18 mouse cellular contexts compared by ENCODE assay signal in the genomic region with DNA sequence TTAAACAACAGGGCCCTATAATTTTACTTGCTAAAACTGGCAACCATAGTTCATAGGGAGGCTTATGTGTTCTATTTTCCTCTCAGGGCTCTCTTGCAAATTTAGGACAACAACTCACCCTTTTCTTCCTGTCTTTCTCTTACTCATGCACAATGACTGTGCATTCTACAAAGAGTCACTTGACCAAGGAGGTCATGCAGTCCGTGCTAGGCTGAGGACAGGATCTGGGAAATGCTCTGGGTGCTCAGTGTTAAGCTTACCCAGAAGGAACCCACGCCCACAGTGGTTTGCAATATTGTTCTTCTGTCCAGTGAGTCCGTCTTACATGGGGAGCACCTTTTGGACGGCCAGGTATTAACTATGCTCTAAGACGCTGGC. TPM values are rescaled to one million over a fixed set of nuclear protein-coding genes. Genes with fewer than 3 reads are reported as not detected.
DNase-seq lines count a peak whose midpoint lies in the region; ATAC-seq and TF ChIP-seq lines count a peak whose summit lies in the region.
"Had no signal": no experiment of that assay in that cellular context is flagged by ENCODE, and none has a peak within 500 bp of the region (broad histone marks: within the 10 kb centered on the region; RNA-seq: fewer than 3 reads in every experiment).

No protein-coding gene starts in this region.

- 87% methylated on average over 5 of the region's 5 CpGs for whole genome bisulfite sequencing in cerebellum, adult 2 months
- 60% methylated on average over 5 of the region's 5 CpGs for WGBS in kidney, adult 2 months
- 86% methylated on average over 5 of the region's 5 CpGs for WGBS in neural tube, embryonic 13.5 days

- no peak for TF ChIP-seq POLR2A in cerebellum, adult 2 months (IDR thresholded peaks at IDR 0.05; ENCODE audit: borderline replicate concordance, insufficient read depth, low read length)
- TF ChIP-seq POLR2A in kidney, adult 2 months (IDR thresholded peaks at IDR 0.05; ENCODE audit: low read depth, low read length): no peak

- H3K9ac ChIP-seq in neural tube, embryonic 13.5 days: no peak overlapping the region
- H3K9ac ChIP-seq: embryonic facial prominence, embryonic 13.5 days; kidney, embryonic 15.5 days; limb, embryonic 15.5 days had no signal

- TF ChIP-seq CTCF in cerebellum, adult 2 months (IDR thresholded peaks at IDR 0.05; ENCODE audit: borderline replicate concordance, insufficient read depth, low read depth, low read length): no peak
- TF ChIP-seq CTCF in kidney, adult 2 months (conservative IDR thresholded peaks at IDR 0.05; ENCODE audit: insufficient read depth, insufficient read length, low read depth, low read length): no peak

- H3K27me3 ChIP-seq in cerebellum, adult 2 months (ENCODE audit: control insufficient read depth, insufficient read depth, low read length): no peaks in the 10 kb centered on the region
- no peaks in the 10 kb centered on the region for H3K27me3 ChIP-seq in kidney, adult 2 months (replicated peaks; ENCODE audit: control insufficient read depth, insufficient read depth, low read length)
- H3K27me3 ChIP-seq in neural tube, embryonic 13.5 days: no peaks in the 10 kb centered on the region; the same call in 1 of the 2 replicates
- H3K27me3 ChIP-seq: hindbrain, embryonic 15.5 days; Patski had no signal

- no peak for ATAC-seq in neural tube, embryonic 13.5 days (ENCODE audit: low read depth)
- ATAC-seq: forebrain, embryonic 16.5 days; Patski had no signal

- H3K36me3 ChIP-seq in kidney, adult 2 months (ENCODE audit: control insufficient read depth, insufficient read depth, low read length): no peaks in the 10 kb centered on the region
- H3K36me3 ChIP-seq in neural tube, embryonic 13.5 days: peaks cover 5% of the 10 kb centered on the region; the same call in 1 of the 2 replicates
- H3K36me3 ChIP-seq: hindbrain, embryonic 15.5 days; kidney, embryonic 15.5 days had no signal

- H3K4me1 ChIP-seq in cerebellum, adult 2 months (ENCODE audit: control insufficient read depth, insufficient read depth, low read length): peaks cover 11% of the 10 kb centered on the region; the same call in 1 of the 2 replicates
- H3K4me1 ChIP-seq in kidney, adult 2 months (ENCODE audit: control insufficient read depth, insufficient read depth, low read length): peaks cover 8% of the 10 kb centered on the region; the same call in 1 of the 2 replicates
- peaks cover 29% of the 10 kb centered on the region for H3K4me1 ChIP-seq in neural tube, embryonic 13.5 days (replicated peaks)

- H3K27ac ChIP-seq in cerebellum, adult 2 months (ENCODE audit: insufficient read depth, low read length): no peak overlapping the region
- H3K27ac ChIP-seq in kidney, adult 2 months (ENCODE audit: insufficient read depth, low read depth, low read length): peak overlapping the region; percentile 58
- H3K27ac ChIP-seq in neural tube, embryonic 13.5 days (replicated peaks): no peak overlapping the region
- H3K27ac ChIP-seq: embryonic facial prominence, embryonic 13.5 days; kidney, embryonic 15.5 days; limb, embryonic 15.5 days had no signal

- H3K4me3 ChIP-seq in cerebellum, adult 2 months (replicated peaks; ENCODE audit: insufficient read depth, low read depth, low read length): peak overlapping the region; percentile 17
- no peak overlapping the region for H3K4me3 ChIP-seq in kidney, adult 2 months (ENCODE audit: insufficient read depth, low read depth, low read length)
- H3K4me3 ChIP-seq in neural tube, embryonic 13.5 days: no peak overlapping the region
- H3K4me3 ChIP-seq: embryonic facial prominence, embryonic 13.5 days; kidney, embryonic 15.5 days; limb, embryonic 15.5 days had no signal

- no peaks in the 10 kb centered on the region for H3K9me3 ChIP-seq in neural tube, embryonic 13.5 days
- H3K9me3 ChIP-seq: embryonic facial prominence, embryonic 13.5 days; hindbrain, embryonic 15.5 days; kidney, embryonic 15.5 days; limb, embryonic 15.5 days had no signal

- DNase-seq in cerebellum, adult 2 months: no peak
- DNase-seq in cerebellum, postnatal 10 days: no peak
- DNase-seq in kidney, adult 2 months: peak; percentile 42
- no peak for DNase-seq in kidney, postnatal 14 days
- DNase-seq in neural tube, embryonic 10.5 days (ENCODE audit: extremely low spot score, low spot score): no peak
- no peak for DNase-seq in thymus, postnatal 0 days (ENCODE audit: low spot score)
- no peak for DNase-seq in adrenal gland, postnatal 14 days
- DNase-seq: cerebellum, postnatal 14 days; gastrocnemius, postnatal 36 days; layer of hippocampus, postnatal 36 days; thymus, adult 18-20 months had no signal

- H3K4me2 ChIP-seq in neural tube, embryonic 13.5 days: peak overlapping the region; percentile 82; the same call in 1 of the 2 replicates
- H3K4me2 ChIP-seq: limb, embryonic 15.5 days had no signal

RNA-seq across cellular contexts. Expression of a gene that starts 2.3 kb away (rescaled TPM):
- 63.0 and 65.8 TPM in 2 replicates for polyA plus RNA-seq in cerebellum, adult 2 months (2012; rRNA removed)
- 15.5 and 17.3 TPM in 2 replicates for polyA plus RNA-seq in kidney, adult 2 months (2012; rRNA removed)
- polyA plus RNA-seq in neural tube, embryonic 13.5 days (2015; fragmentation: Nextera tagmentation; extraction: Ambion mirVana): 74.5 and 79.3 TPM in 2 replicates
- polyA plus RNA-seq in thymus, postnatal 0 days (2015; fragmentation: Nextera tagmentation; extraction: Ambion mirVana): 0.48 and 0.69 TPM in 2 replicates
- total RNA-seq in adrenal gland, postnatal 14 days (2021): 34.8 and 38.6 TPM in 2 replicates

RNA-seq across cellular contexts. Expression of a gene that starts 44.9 kb away (rescaled TPM):
- polyA plus RNA-seq in cerebellum, adult 2 months (2012; rRNA removed): 0.87 and 2.0 TPM in 2 replicates
- polyA plus RNA-seq in kidney, adult 2 months (2012; rRNA removed): 1.3 and 1.6 TPM in 2 replicates
- 0.32 and 0.59 TPM in 2 replicates for polyA plus RNA-seq in neural tube, embryonic 13.5 days (2015; fragmentation: Nextera tagmentation; extraction: Ambion mirVana)
- polyA plus RNA-seq in thymus, postnatal 0 days (2015; fragmentation: Nextera tagmentation; extraction: Ambion mirVana): 0.14 and 0.19 TPM in 2 replicates
- total RNA-seq in adrenal gland, postnatal 14 days (2021): not detected in 2 replicates
- total RNA-seq: gastrocnemius, postnatal 36 days had no signal

RNA-seq across cellular contexts. Expression of a gene that starts 57.7 kb away (rescaled TPM):
- polyA plus RNA-seq in cerebellum, adult 2 months (2012; rRNA removed): 51.2 and 56.3 TPM in 2 replicates
- 59.0 and 72.5 TPM in 2 replicates for polyA plus RNA-seq in kidney, adult 2 months (2012; rRNA removed)
- polyA plus RNA-seq in neural tube, embryonic 13.5 days (2015; fragmentation: Nextera tagmentation; extraction: Ambion mirVana): 10.8 and 14.4 TPM in 2 replicates
- polyA plus RNA-seq in thymus, postnatal 0 days (2015; fragmentation: Nextera tagmentation; extraction: Ambion mirVana): 2.1 and 2.8 TPM in 2 replicates
- total RNA-seq in adrenal gland, postnatal 14 days (2021): 53.9 and 59.0 TPM in 2 replicates
